Mouse (Mus musculus): Measurements from ENCODE around the gene Rap1gap2.

DNA sequence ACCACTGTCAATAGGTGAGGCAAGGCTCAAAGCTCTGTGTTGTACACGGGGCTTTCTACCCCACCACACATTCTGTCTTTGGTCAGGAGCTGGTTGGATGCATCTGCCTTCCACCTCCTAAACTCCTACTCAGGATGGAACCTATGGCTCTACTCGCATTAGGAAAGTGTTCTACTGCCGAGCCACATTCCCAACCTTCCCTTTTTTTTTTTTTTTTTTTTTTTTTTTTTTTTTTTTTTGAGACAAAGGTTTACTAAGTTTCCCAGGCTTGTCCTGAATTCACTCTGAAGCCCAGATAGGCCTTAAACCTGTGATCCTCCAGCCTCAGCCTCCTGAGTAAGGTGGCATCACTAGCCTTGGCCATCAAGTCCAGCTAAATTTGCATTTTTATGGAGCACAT lies 90.5 kb downstream of the Rap1gap2 start:
- TF ChIP-seq CTCF (IDR thresholded peaks at IDR 0.05; ENCODE audit: control insufficient read depth, insufficient read depth, low read length) = no peak
- TF ChIP-seq POLR2A (IDR thresholded peaks at IDR 0.05; ENCODE audit: borderline replicate concordance, control insufficient read depth, low read depth, low read length) = no peak
